In the genomic region with DNA sequence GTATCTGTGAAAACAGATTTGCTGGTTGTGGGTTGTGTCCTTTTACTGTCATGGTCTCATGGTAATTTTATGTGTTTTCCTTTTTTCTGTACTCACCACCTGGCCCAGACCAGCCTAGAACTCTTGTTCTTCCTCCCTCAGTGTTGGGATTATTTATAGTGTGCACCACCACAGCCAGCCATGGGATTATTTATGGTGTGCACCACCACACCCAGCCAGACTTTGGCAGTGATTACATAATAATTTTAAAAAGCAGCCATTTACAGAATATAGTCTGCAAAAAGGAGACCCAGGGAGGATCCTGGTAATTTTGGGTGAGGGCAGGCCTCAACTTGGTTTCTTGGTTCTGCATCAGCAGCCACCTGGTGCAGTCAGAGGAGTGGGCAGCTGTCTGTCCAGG, we compare ENCODE assay signal across 25 mouse cellular contexts.
"Had no signal": no experiment of that assay in that cellular context is flagged by ENCODE, and none has a peak within 500 bp of the region (broad histone marks: within the 10 kb centered on the region; RNA-seq: fewer than 3 reads in every experiment).

No protein-coding gene starts in this region.

- ATAC-seq: hindbrain, embryonic 16.5 days; inflammation-experienced regulatory T-cells, adult 6 months; intestine, embryonic 15.5 days; intestine, postnatal 0 days; liver, postnatal 0 days had no signal

- H3K27ac ChIP-seq: heart, adult 2 months; heart, embryonic 13.5 days; heart, embryonic 15.5 days; hindbrain, embryonic 10.5 days; hindbrain, embryonic 12.5 days; hindbrain, embryonic 14.5 days; intestine, embryonic 15.5 days; limb, embryonic 10.5 days; limb, embryonic 12.5 days; liver, embryonic 13.5 days; liver, embryonic 15.5 days had no signal

- H3K4me3 ChIP-seq: heart, adult 2 months; heart, embryonic 13.5 days; heart, embryonic 15.5 days; hindbrain, embryonic 10.5 days; hindbrain, embryonic 12.5 days; intestine, embryonic 15.5 days; limb, embryonic 10.5 days; limb, embryonic 12.5 days; liver, embryonic 13.5 days; liver, embryonic 15.5 days had no signal

- DNase-seq: gastrocnemius, postnatal 10 days; gastrocnemius, postnatal 25 days; heart, adult 2 months; heart, postnatal 14 days; heart, postnatal 4 days; kidney, adult 18-20 months; kidney, adult 8-10 months; kidney, postnatal 10 days; kidney, postnatal 25 days; kidney, postnatal 4 days; liver; liver, embryonic 13.5 days; liver, postnatal 0 days had no signal
